Mouse (Mus musculus) embryonic fibroblast, embryonic 13.5 days (primary cell): ENCODE measurements around the gene Ubtd2.

Experiments used
- CTCF ChIP-seq: IDR thresholded peaks from 2 replicates; pipeline ENCODE4 v1.5.1; 2011; ENCODE audit warnings: mild to moderate bottlenecking, control low read depth, low read length, moderate library complexity, borderline replicate concordance; ENCODE audit not compliant: insufficient read depth
- POLR2A ChIP-seq: IDR thresholded peaks from 2 replicates; pipeline ENCODE4 v1.6.1; 2011; ENCODE audit warnings: low read depth, mild to moderate bottlenecking, control low read depth, low read length, moderate library complexity

DNA sequence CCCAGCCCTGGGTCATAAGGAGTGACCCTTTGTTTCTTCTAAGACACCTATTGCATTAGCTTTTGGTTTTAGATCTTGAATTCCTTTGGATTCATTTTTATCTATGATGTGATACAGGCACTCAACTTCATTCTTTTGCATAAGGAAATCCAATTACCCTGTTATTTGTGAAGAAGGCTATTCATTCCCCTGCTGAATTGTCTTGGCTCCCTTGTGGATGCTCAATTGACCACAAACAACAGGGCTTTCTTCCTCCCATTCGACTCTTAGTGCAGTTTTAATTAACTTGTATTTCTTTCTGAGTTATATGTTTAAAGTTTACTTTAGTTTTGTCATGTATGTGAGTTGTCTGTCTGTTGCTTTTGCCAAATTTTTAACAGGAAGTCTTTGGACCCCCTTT is 10.9 kb upstream of the Ubtd2 start:
- TF ChIP-seq CTCF (no peak), POLR2A (no peak)
